Mouse (Mus musculus) WW6 (cell line): Measurements from ENCODE around the gene Pisd.
"Not testable (repeated sequence)": the region's sequence is repeated elsewhere in the genome, so short reads cannot be mapped to it uniquely, and the experiment has no call there.

Source experiments
- DNase-seq: peaks from one replicate; pipeline ENCODE4 v3.0.0-alpha.2; 2013; ENCODE audit warnings: low read depth, low spot score

The Pisd gene

GRCm38 (mm10) chr5:32785313-32785915, at the start of gene Pisd:
Gene Pisd (minus strand): TSS chr5:32785646.
- peak; percentile 89 for DNase-seq

GRCm38 (mm10) chr5:32834497-32834896, 49.1 kb upstream of the Pisd start:
- DNase-seq: no peak

- no peak for DNase-seq
These were observed 44.6 kb upstream of the Pisd start for GRCm38 (mm10) chr5:32830054-32830453.

GRCm38 (mm10) chr5:32828766-32829165, 43.3 kb upstream of the Pisd start:
- DNase-seq: not testable (repeated sequence)

GRCm38 (mm10) chr5:32827009-32827408, 41.6 kb upstream of the Pisd start, which contains the start of gene Gm20671:
Gene Gm20671 (minus strand): TSS chr5:32827109.
- no peak for DNase-seq

GRCm38 (mm10) chr5:32820471-32820870, 35.0 kb upstream of the Pisd start:
- DNase-seq: no peak

- DNase-seq: no peak
These were observed 29.9 kb upstream of the Pisd start for GRCm38 (mm10) chr5:32815396-32815795.

- not testable (repeated sequence) for DNase-seq
These were observed 1.0 kb upstream of the Pisd start for GRCm38 (mm10) chr5:32786454-32786853.

- DNase-seq: no peak
These were observed 720 bp downstream of the Pisd start for GRCm38 (mm10) chr5:32784726-32785125.

- DNase-seq: no peak
These were observed 3.9 kb downstream of the Pisd start for GRCm38 (mm10) chr5:32781596-32781995.

- DNase-seq: no peak
These were observed 7.3 kb downstream of the Pisd start for GRCm38 (mm10) chr5:32778168-32778567.

- DNase-seq: no peak
These were observed 13.1 kb downstream of the Pisd start for GRCm38 (mm10) chr5:32772361-32772760.

GRCm38 (mm10) chr5:32767636-32768373, 17.6 kb downstream of the Pisd start:
- no peak for DNase-seq

- no peak for DNase-seq
These were observed 18.4 kb downstream of the Pisd start for GRCm38 (mm10) chr5:32767004-32767403.

- DNase-seq: no peak
These were observed 23.8 kb downstream of the Pisd start for GRCm38 (mm10) chr5:32761566-32762140.

GRCm38 (mm10) chr5:32760787-32761186, 24.7 kb downstream of the Pisd start:
- DNase-seq: no peak

GRCm38 (mm10) chr5:32760352-32760751, 25.1 kb downstream of the Pisd start:
- not testable (repeated sequence) for DNase-seq

- no peak for DNase-seq
These were observed 25.8 kb downstream of the Pisd start for GRCm38 (mm10) chr5:32759662-32760061.

- no peak for DNase-seq
These were observed 29.3 kb downstream of the Pisd start for GRCm38 (mm10) chr5:32756141-32756540.

GRCm38 (mm10) chr5:32751736-32752135, 33.7 kb downstream of the Pisd start:
- DNase-seq: no peak

- DNase-seq: no peak
These were observed 36.5 kb downstream of the Pisd start for GRCm38 (mm10) chr5:32748936-32749335.

- no peak for DNase-seq
These were observed 37.6 kb downstream of the Pisd start for GRCm38 (mm10) chr5:32747650-32748375.
